Mouse (Mus musculus) embryo, embryonic 9.5 days (tissue): ENCODE results near the gene Prss23.
A peak's percentile ranks its signal among the peaks of the same experiment; 100 is the strongest.

Experiments
- DNase-seq: peaks from one replicate; pipeline ENCODE4 v3.0.0-alpha.2; 2017; ENCODE audit errors: extremely low spot score

Gene Prss23

GRCm38 (mm10) chr7:89508672-89509071 lies 18.3 kb downstream of the Prss23 start:
- no peak for DNase-seq

DNA sequence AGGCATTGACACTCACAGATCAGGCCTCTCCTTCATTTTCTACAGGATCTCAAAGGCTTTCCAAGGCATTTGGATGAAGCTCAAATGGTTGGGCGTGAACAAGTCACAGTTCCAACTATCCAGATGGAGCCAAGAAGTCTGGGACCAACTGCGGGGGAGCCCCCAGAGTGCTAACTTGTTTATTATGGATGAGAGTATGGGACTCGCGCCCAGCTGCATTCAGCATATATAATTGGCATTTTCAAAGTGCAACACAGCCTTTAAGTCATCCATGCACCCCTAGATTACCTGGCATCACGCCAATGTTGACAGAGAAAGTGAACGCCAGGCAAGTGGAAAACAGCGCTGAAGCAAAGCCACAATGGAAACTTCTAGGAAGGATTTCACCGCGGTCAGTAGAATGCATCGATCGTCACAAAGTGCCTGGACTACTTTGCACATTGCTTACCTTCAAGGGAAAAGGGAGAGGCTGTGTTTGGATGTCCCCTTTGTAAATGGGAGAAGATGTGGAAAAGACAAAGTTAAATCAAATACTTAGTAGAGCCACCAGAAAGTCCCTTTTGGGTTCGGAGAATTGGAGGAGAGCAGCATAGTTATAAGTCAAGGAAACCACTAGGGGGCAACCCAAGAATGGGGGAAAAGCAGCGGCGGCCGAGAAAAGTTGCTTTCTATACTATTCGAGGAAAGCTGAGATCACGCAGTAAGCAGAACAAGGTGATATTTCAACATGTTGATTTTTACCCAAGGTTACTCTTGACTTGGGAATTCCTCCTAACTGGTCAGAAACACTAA lies 27.3 kb downstream of the Prss23 start:
- DNase-seq, result peak; percentile 75

GRCm38 (mm10) chr7:89483769-89484568 lies 43.0 kb downstream of the Prss23 start:
- DNase-seq, result no peak

GRCm38 (mm10) chr7:89481723-89482122 lies 45.3 kb downstream of the Prss23 start:
- no peak for DNase-seq

- DNase-seq, result no peak
These were observed 48.5 kb downstream of the Prss23 start for GRCm38 (mm10) chr7:89478490-89478889.

GRCm38 (mm10) chr7:89477294-89477999 lies 49.5 kb downstream of the Prss23 start:
- DNase-seq, result peak; percentile 48

GRCm38 (mm10) chr7:89473442-89473841 lies 53.5 kb downstream of the Prss23 start:
- DNase-seq, result no peak

- DNase-seq, result no peak
These were observed 63.0 kb downstream of the Prss23 start for GRCm38 (mm10) chr7:89463775-89464592.

DNA sequence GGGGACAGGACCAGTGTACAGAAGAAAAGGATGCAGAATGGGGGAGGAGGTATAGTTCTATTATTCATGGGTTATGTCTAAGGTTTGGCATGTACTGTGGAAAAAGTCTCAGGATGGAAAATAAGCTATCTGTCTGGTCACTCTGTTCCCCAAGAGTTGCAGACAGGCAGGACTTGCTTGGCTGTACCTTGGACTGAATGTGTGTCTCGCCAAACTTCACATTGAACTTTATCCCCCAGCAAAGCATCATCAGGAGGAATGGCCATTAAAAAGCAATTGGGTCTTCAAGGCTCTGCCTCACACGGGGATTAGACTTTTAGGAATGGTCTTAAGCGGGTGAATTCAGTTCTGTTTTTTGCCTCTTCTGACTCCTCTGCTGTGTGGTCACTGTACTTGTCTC lies 63.7 kb downstream of the Prss23 start:
- DNase-seq, result no peak

GRCm38 (mm10) chr7:89462646-89463207 lies 64.3 kb downstream of the Prss23 start:
- no peak for DNase-seq

DNA sequence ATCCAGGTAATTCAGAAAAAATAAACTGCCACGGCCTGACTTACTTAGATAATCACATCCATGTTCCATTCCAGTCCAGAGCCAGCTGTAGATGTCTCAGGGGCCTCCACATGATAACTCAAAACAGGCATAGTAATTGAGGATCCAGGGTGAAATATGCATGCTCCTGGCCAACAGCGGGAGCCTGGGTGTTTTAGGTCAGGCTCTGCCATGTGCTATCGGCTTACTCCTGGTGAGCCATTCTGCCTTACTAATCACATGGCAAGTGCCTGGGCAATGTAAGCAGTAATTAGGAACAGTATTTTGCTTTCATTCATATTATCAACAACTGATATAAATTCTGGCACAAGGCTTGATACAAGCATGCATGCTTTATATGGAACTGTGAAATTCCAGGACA lies 65.6 kb downstream of the Prss23 start:
- DNase-seq, result no peak

GRCm38 (mm10) chr7:89460911-89461310 lies 66.1 kb downstream of the Prss23 start:
- no peak for DNase-seq

GRCm38 (mm10) chr7:89459691-89460090 lies 67.3 kb downstream of the Prss23 start:
- no peak for DNase-seq
